Mouse (Mus musculus) embryonic facial prominence, embryonic 11.5 days (tissue): ENCODE measurements around the gene Dstyk. TPM values are rescaled to one million over a fixed set of nuclear protein-coding genes. Genes with fewer than 3 reads are reported as not detected.

Experiments
- ATAC-seq: fragments of 200-750 bp; cut with Nextera tagmentation; replicated peaks from 2 replicates; pipeline ENCODE4 v1.8.0; 2017; ENCODE audit warnings: low read depth; ENCODE audit not compliant: insufficient number of reproducible peaks, low FRiP score, low TSS enrichment
- DNase-seq: peaks from one replicate; pipeline ENCODE4 v3.0.0-alpha.2; 2015; ENCODE audit warnings: low spot score
- H3K27ac ChIP-seq: fragments of 300-500 bp; sonication (generic); replicated peaks from 2 replicates; pipeline ENCODE4 v1.5.1; 2014; ENCODE audit warnings: mild to moderate bottlenecking, low read depth, low read length, control low read depth
- H3K27me3 ChIP-seq: fragments of 300-500 bp; sonication (generic); 2 replicates; pipeline ENCODE4 v1.6.1; 2014; ENCODE audit warnings: mild to moderate bottlenecking, low read length, moderate library complexity, mixed read lengths; ENCODE audit not compliant: control insufficient read depth, insufficient read depth
- H3K36me3 ChIP-seq: fragments of 300-500 bp; sonication (generic); replicated peaks from 2 replicates; pipeline ENCODE4 v1.6.1; 2014; ENCODE audit warnings: low read depth, mild to moderate bottlenecking, low read length, moderate library complexity, mixed read lengths; ENCODE audit not compliant: control insufficient read depth, insufficient read depth
- H3K4me1 ChIP-seq: fragments of 300-500 bp; sonication (generic); 2 replicates; pipeline ENCODE4 v1.6.1; 2014; ENCODE audit warnings: low read length, mixed read lengths; ENCODE audit not compliant: control insufficient read depth, insufficient read depth
- H3K4me2 ChIP-seq: fragments of 300-500 bp; sonication (generic); 2 replicates; pipeline ENCODE4 v1.6.1; 2014; ENCODE audit warnings: low read depth, mild to moderate bottlenecking, control low read depth, low read length, moderate library complexity
- H3K4me3 ChIP-seq: fragments of 300-500 bp; sonication (generic); 2 replicates; pipeline ENCODE4 v1.5.1; 2014; ENCODE audit warnings: low read depth, low read length, control low read depth
- H3K9ac ChIP-seq: fragments of 300-500 bp; sonication (generic); replicated peaks from 2 replicates; pipeline ENCODE4 v1.6.1; 2014; ENCODE audit warnings: mild to moderate bottlenecking, control low read depth, low read length
- H3K9me3 ChIP-seq: fragments of 300-500 bp; sonication (generic); replicated peaks from 2 replicates; pipeline ENCODE4 v1.6.1; 2016; ENCODE audit warnings: mild to moderate bottlenecking, low read length, inconsistent platforms, mixed read lengths; ENCODE audit not compliant: control insufficient read depth
- WGBS: fragments of 180-500 bp; shearing (Covaris S2); extraction: QIAGEN DNeasy Blood & Tissue Kit; methylation state at CpG from one replicate; pipeline ENCODE4 v1.1.7; 2014; 5-methylcytosine and 5-hydroxymethylcytosine counted together
- polyA plus RNA-seq: library from polyadenylated mRNA; unstranded; fragments of >200 nt; fragmentation: Nextera tagmentation; extraction: Ambion mirVana; gene quantifications from 2 replicates; pipeline ENCODE4 v1.2.1, GENCODE M21; 2014

The Dstyk gene
- polyA plus RNA-seq, 1 experiment from 2014 or later: 11.9 TPM

GRCm38 (mm10) chr1:132416244-132416942, 962 bp upstream of the Dstyk start:
- Histone ChIP-seq H3K27ac (no peak overlapping the region), H3K4me2 (no peak overlapping the region), H3K9ac (no peak overlapping the region), H3K36me3 (no peaks in the 10 kb centered on the region), H3K27me3 (no peaks in the 10 kb centered on the region), H3K9me3 (no peaks in the 10 kb centered on the region), H3K4me1 (no peaks in the 10 kb centered on the region), H3K4me3 (no peak overlapping the region)
- ATAC-seq (no peak), DNase-seq (no peak)
- WGBS: 65% methylated on average over 8 of the region's 8 CpGs

GRCm38 (mm10) chr1:132416943-132417290, 438 bp upstream of the Dstyk start:
- WGBS: 21% methylated on average over 6 of the region's 6 CpGs
- peak overlapping the region; percentile 85 for H3K27ac ChIP-seq
- H3K4me2 ChIP-seq: peak overlapping the region; percentile 78
- no peak for DNase-seq
- peak overlapping the region; percentile 77 for H3K4me3 ChIP-seq
- peak overlapping the region; percentile 86 for H3K9ac ChIP-seq
- no peaks in the 10 kb centered on the region for H3K36me3 ChIP-seq
- H3K4me1 ChIP-seq: no peaks in the 10 kb centered on the region
- no peak for ATAC-seq
- H3K27me3 ChIP-seq: no peaks in the 10 kb centered on the region
- H3K9me3 ChIP-seq: no peaks in the 10 kb centered on the region

- 84% methylated on average over 2 of the region's 2 CpGs for WGBS
- ATAC-seq: no peak
- H3K4me1 ChIP-seq: no peaks in the 10 kb centered on the region
Observed at GRCm38 (mm10) chr1:132420206-132420605, 2.9 kb downstream of the Dstyk start.

GRCm38 (mm10) chr1:132420662-132421061, 3.3 kb downstream of the Dstyk start:
- no peak for ATAC-seq
- Histone ChIP-seq H3K9me3 (no peaks in the 10 kb centered on the region), H3K27me3 (no peaks in the 10 kb centered on the region), H3K9ac (no peak overlapping the region), H3K4me2 (no peak overlapping the region), H3K27ac (no peak overlapping the region), H3K4me1 (no peaks in the 10 kb centered on the region), H3K36me3 (no peaks in the 10 kb centered on the region), H3K4me3 (no peak overlapping the region)
- DNase-seq: no peak
- 92% methylated on average over 7 of the region's 7 CpGs for WGBS

More at GRCm38 (mm10) chr1:132420206-132420605, 2.9 kb downstream of the Dstyk start:
- Histone ChIP-seq H3K9ac (no peak overlapping the region), H3K27me3 (no peaks in the 10 kb centered on the region), H3K9me3 (no peaks in the 10 kb centered on the region), H3K27ac (no peak overlapping the region), H3K4me3 (no peak overlapping the region), H3K36me3 (no peaks in the 10 kb centered on the region), H3K4me2 (no peak overlapping the region)
- DNase-seq: no peak

- no peak overlapping the region for H3K4me3 ChIP-seq
- no peak overlapping the region for H3K4me2 ChIP-seq
- no peaks in the 10 kb centered on the region for H3K9me3 ChIP-seq
- no peak overlapping the region for H3K27ac ChIP-seq
- 90% methylated on average over 5 of the region's 5 CpGs for WGBS
- H3K27me3 ChIP-seq: no peaks in the 10 kb centered on the region
- ATAC-seq: no peak
- no peaks in the 10 kb centered on the region for H3K4me1 ChIP-seq
- DNase-seq: no peak
- H3K36me3 ChIP-seq: no peaks in the 10 kb centered on the region
- no peak overlapping the region for H3K9ac ChIP-seq
Observed at GRCm38 (mm10) chr1:132422912-132423696, 5.7 kb downstream of the Dstyk start.

- Histone ChIP-seq H3K4me3 (no peak overlapping the region), H3K9ac (no peak overlapping the region), H3K36me3 (no peaks in the 10 kb centered on the region), H3K27ac (no peak overlapping the region), H3K4me2 (no peak overlapping the region), H3K4me1 (no peaks in the 10 kb centered on the region), H3K27me3 (no peaks in the 10 kb centered on the region), H3K9me3 (no peaks in the 10 kb centered on the region)
- DNase-seq (no peak), ATAC-seq (no peak)
Observed at GRCm38 (mm10) chr1:132425600-132425999, 8.2 kb downstream of the Dstyk start.

GRCm38 (mm10) chr1:132430818-132431217, 13.5 kb downstream of the Dstyk start:
- Histone ChIP-seq H3K36me3 (no peaks in the 10 kb centered on the region; the same call in 1 of the 2 replicates), H3K27me3 (no peaks in the 10 kb centered on the region), H3K9me3 (no peaks in the 10 kb centered on the region), H3K9ac (no peak overlapping the region), H3K4me1 (no peaks in the 10 kb centered on the region), H3K27ac (no peak overlapping the region), H3K4me3 (no peak overlapping the region), H3K4me2 (no peak overlapping the region)
- WGBS: 38% methylated on average over 3 of the region's 3 CpGs
- ATAC-seq: no peak
- peak; percentile 45 for DNase-seq

- Histone ChIP-seq H3K9ac (no peak overlapping the region), H3K36me3 (no peaks in the 10 kb centered on the region; the same call in 1 of the 2 replicates), H3K9me3 (no peaks in the 10 kb centered on the region), H3K4me1 (no peaks in the 10 kb centered on the region), H3K4me2 (no peak overlapping the region), H3K27me3 (no peaks in the 10 kb centered on the region), H3K4me3 (no peak overlapping the region), H3K27ac (no peak overlapping the region)
- 85% methylated on average over 9 of the region's 9 CpGs for WGBS
- DNase-seq (no peak), ATAC-seq (no peak)
Observed at GRCm38 (mm10) chr1:132431716-132432115, 14.4 kb downstream of the Dstyk start.
